In genomic region chr11:35415768-35416401, GRCm38 (mm10) we compare ENCODE assay signal across 10 mouse cellular contexts.
DNase-seq lines count a peak whose midpoint lies in the region; ATAC-seq lines count a peak whose summit lies in the region.
"Had no signal": no experiment of that assay in that cellular context is flagged by ENCODE, and none has a peak within 500 bp of the region (broad histone marks: within the 10 kb centered on the region; RNA-seq: fewer than 3 reads in every experiment).

No protein-coding gene starts in this region.

- H3K27me3 ChIP-seq in embryonic facial prominence, embryonic 15.5 days: no peaks in the 10 kb centered on the region
- H3K27me3 ChIP-seq: CH12.LX had no signal

- intact Hi-C loops in heart, postnatal 25 days (cut with DNase I): no loop called here
- intact Hi-C loops in heart, postnatal 14 days (cut with DNase I): no loop called here

- 31% methylated on average over 9 of the region's 9 CpGs for WGBS in embryonic facial prominence, embryonic 15.5 days

- no peak overlapping the region for H3K4me2 ChIP-seq in embryonic facial prominence, embryonic 15.5 days (replicated peaks)

- H3K36me3 ChIP-seq in embryonic facial prominence, embryonic 15.5 days: no peaks in the 10 kb centered on the region

- peak; percentile 23 for DNase-seq in heart, postnatal 25 days (ENCODE audit: low spot score)
- no peak for DNase-seq in heart, postnatal 14 days
- peak; percentile 24 for DNase-seq in right cerebral cortex, postnatal 25 days
- DNase-seq in right cerebral cortex, postnatal 4 days: no peak
- DNase-seq in urinary bladder, postnatal 14 days (ENCODE audit: low spot score): peak; percentile 72
- no peak for DNase-seq in neural tube, embryonic 10.5 days (ENCODE audit: extremely low spot score, low spot score)
- no peak for DNase-seq in heart, adult 8-10 months (ENCODE audit: low spot score)
- DNase-seq: adrenal gland, adult 2 months had no signal

- H3K9ac ChIP-seq in embryonic facial prominence, embryonic 15.5 days: no peak overlapping the region

- peak overlapping the region; percentile 78 for H3K27ac ChIP-seq in embryonic facial prominence, embryonic 15.5 days (replicated peaks)

- H3K9me3 ChIP-seq in embryonic facial prominence, embryonic 15.5 days (replicated peaks): no peaks in the 10 kb centered on the region

- no peak overlapping the region for H3K4me3 ChIP-seq in embryonic facial prominence, embryonic 15.5 days (replicated peaks)

- no peak for ATAC-seq in embryonic facial prominence, embryonic 15.5 days (ENCODE audit: insufficient number of reproducible peaks, low FRiP score, low TSS enrichment, low read depth)

- H3K4me1 ChIP-seq in embryonic facial prominence, embryonic 15.5 days: peaks cover 48% of the 10 kb centered on the region

Comparison
In these comparisons a context has a peak if more than half of its experiments do, and no peak if none do; other contexts are left out.
1. DNase-seq: peak in heart, postnatal 25 days (single experiment), right cerebral cortex, postnatal 25 days (single experiment) and urinary bladder, postnatal 14 days (single experiment); none in heart, postnatal 14 days (0 of 2), right cerebral cortex, postnatal 4 days (single experiment), neural tube, embryonic 10.5 days (single experiment) and heart, adult 8-10 months (single experiment).